Mouse (Mus musculus) hindbrain, embryonic 10.5 days (tissue): ENCODE measurements around the gene Tns3. TPM values are rescaled to one million over a fixed set of nuclear protein-coding genes. Genes with fewer than 3 reads are reported as not detected.

Source experiments
- DNase-seq: peaks from one replicate; pipeline ENCODE4 v3.0.0-alpha.2; 2017; ENCODE audit warnings: low spot score
- H3K27ac ChIP-seq: fragments of 300-500 bp; sonication (generic); 2 replicates; pipeline ENCODE4 v1.5.1; 2016; ENCODE audit warnings: mild to moderate bottlenecking, moderate library complexity
- H3K27me3 ChIP-seq: fragments of 300-500 bp; sonication (generic); 2 replicates; pipeline ENCODE4 v1.6.1; 2016; ENCODE audit warnings: mild to moderate bottlenecking; ENCODE audit not compliant: poor library complexity, insufficient read depth, severe bottlenecking
- H3K36me3 ChIP-seq: fragments of 300-500 bp; sonication (generic); 2 replicates; pipeline ENCODE4 v1.6.1; 2016; ENCODE audit warnings: mild to moderate bottlenecking, moderate library complexity
- H3K4me1 ChIP-seq: fragments of 300-500 bp; sonication (generic); replicated peaks from 2 replicates; pipeline ENCODE4 v1.6.1; 2016; ENCODE audit warnings: mild to moderate bottlenecking
- H3K4me3 ChIP-seq: fragments of 300-500 bp; sonication (generic); 2 replicates; pipeline ENCODE4 v1.5.1; 2016; ENCODE audit warnings: mild to moderate bottlenecking, moderate library complexity
- H3K9me3 ChIP-seq: fragments of 300-500 bp; sonication (generic); 2 replicates; pipeline ENCODE4 v1.6.1; 2016; ENCODE audit warnings: mild to moderate bottlenecking, moderate library complexity
- WGBS: fragments of 180-500 bp; shearing (Covaris S2); methylation state at CpG from one replicate; pipeline ENCODE4 v1.1.7; 2016; 5-methylcytosine and 5-hydroxymethylcytosine counted together
- polyA plus RNA-seq: library from polyadenylated mRNA; unstranded; fragments of >200 nt; fragmentation: Nextera tagmentation; extraction: Ambion mirVana; gene quantifications from 2 replicates; pipeline ENCODE4 v1.2.1, GENCODE M21; 2016

The Tns3 gene
- polyA plus RNA-seq, 1 experiment from 2014 or later = 9.7 TPM

DNA sequence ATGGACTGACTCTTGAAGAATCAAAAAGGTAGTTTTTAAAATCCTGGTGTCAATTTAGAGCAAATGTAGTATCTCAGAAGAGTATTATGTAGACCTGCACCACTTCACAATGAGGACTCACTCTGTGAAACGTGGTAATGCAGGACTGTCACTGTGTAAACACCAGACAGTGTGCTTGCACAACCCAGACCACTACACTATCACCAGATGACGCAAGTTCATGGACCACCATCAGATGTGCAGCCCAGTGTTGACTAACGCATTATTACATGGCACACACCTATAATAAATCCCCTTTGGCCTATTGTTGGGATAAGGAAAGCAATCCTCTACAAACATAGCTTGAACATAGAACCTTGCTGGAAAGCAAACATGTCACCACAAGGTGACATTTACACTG, 71.2 kb downstream of the Tns3 start:
- no peak for DNase-seq
- no peak overlapping the region for H3K27ac ChIP-seq
- H3K27me3 ChIP-seq = no peaks in the 10 kb centered on the region
- WGBS = 91% methylated on average over 3 of the region's 3 CpGs
- no peak overlapping the region for H3K4me3 ChIP-seq
- peaks cover 13% of the 10 kb centered on the region; the same call in 1 of the 2 replicates for H3K36me3 ChIP-seq
- 0 out of 2 replicates have a peak, but pooled peaks cover 11% of the 10 kb centered on the region for H3K4me1 ChIP-seq
- H3K9me3 ChIP-seq = no peaks in the 10 kb centered on the region

DNA sequence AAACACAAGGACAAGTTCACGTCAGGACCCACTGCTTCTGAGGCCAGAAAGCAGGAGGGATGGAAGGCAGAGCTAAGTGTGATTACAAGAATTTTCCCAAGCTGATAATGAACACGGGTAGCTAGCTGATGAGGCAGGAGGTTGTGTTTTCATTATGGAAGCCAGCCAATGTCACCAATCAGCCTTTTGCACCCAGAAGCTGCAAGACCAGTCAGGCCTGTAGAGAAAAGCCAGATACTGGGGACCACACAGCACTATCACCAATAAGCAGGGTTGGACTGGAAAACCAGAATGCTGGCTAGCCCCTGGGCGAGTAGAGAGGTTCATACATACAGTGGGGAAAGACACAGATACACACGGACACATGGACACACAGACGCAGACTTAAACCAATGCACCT, 73.1 kb downstream of the Tns3 start:
- Histone ChIP-seq H3K4me3 (no peak overlapping the region), H3K4me1 (peaks cover 20% of the 10 kb centered on the region), H3K36me3 (0 out of 2 replicates have a peak, but pooled peaks cover 2% of the 10 kb centered on the region), H3K9me3 (no peaks in the 10 kb centered on the region), H3K27me3 (no peaks in the 10 kb centered on the region), H3K27ac (no peak overlapping the region)
- 90% methylated on average over 5 of the region's 5 CpGs for WGBS
- DNase-seq = no peak

DNA sequence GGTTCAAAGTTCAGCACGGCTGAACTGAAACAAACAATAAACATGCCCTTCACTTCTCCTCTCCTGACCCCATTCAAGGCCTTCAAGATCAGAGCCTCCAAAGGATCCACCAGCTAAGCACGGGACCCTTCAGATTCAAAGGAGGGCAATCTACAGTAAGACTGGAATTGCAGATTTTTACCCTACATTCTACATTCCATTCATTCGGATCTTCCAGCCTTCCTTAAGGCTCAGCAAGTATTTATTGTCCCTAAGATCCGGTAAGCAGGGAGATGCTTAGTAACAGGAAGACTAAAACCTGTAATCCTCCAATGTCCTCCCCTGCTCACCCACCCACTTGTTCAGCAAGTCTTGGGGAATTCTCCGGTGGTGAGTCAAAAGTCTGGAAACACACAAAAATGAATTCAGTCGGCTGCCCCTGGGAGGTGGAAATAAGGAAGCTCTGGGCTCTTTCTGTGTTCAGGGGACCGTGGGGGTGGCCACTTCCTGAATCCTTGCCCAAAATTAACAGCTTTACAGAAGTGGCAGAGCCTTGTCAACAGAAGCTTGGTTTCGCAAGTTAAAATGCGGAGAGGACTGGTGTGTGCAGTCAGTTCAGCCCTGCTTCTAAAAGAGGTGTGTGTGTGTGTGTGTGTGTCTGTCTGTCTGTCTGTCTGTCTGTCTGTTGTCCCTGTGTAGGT, 75.0 kb downstream of the Tns3 start:
- H3K4me1 ChIP-seq = peaks cover 29% of the 10 kb centered on the region
- H3K27me3 ChIP-seq = no peaks in the 10 kb centered on the region
- WGBS = 75% methylated on average over 9 of the region's 9 CpGs
- H3K9me3 ChIP-seq = no peaks in the 10 kb centered on the region
- H3K27ac ChIP-seq = no peak overlapping the region
- H3K36me3 ChIP-seq = no peaks in the 10 kb centered on the region
- H3K4me3 ChIP-seq = no peak overlapping the region
- DNase-seq = no peak

DNA sequence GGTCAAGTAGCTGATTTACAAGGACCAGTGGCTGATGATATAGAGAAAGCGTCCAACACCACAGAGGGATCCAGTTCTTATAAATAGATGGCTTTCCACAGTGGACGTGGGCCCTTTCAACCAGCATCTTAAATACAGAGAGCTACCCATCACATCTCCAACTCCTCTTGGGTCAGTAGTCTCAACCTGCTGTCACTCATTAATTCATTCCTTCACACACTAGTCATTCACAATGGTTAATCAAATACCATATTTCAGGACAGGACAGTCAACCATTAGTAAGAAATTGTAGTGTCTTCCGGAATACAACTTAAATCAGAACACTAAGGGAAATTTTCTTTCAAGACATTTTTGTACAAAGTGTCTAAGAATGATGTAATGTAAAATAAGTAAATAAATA, 76.4 kb downstream of the Tns3 start:
- no peaks in the 10 kb centered on the region for H3K9me3 ChIP-seq
- H3K36me3 ChIP-seq = no peaks in the 10 kb centered on the region
- H3K27ac ChIP-seq = no peak overlapping the region
- no peaks in the 10 kb centered on the region for H3K27me3 ChIP-seq
- 89% methylated on average over 3 of the region's 3 CpGs for WGBS
- peaks cover 38% of the 10 kb centered on the region for H3K4me1 ChIP-seq
- DNase-seq = no peak
- H3K4me3 ChIP-seq = no peak overlapping the region

DNA sequence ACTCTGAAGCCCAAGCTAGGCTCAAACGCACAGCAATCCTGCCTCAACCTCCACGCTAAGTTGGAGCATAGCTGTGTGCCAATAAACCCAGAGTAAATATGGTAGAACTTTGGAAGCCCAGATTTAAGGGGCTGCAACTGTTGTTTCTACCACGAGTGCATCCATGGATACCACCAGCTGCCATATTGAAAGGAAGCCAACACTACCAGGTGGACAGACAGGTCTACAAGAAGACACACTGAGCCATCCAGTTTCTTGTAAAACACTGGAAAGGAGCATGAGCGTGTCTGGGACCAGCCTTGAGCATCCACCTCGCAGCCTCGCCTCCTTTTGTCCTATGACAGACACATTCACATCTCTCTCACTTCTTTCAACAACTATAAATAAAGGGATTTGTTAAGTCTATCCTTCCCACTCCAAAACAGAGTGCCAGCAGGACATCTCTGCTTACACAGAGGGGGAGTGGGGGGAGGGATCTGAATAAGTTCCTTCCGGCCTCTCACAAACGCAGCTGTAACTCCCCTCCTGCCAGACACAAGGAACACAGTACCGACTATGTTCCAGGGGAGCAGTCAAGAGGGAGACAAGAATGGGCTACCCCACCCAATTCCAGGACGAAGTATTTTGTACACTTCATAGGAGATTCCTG, 77.2 kb downstream of the Tns3 start:
- Histone ChIP-seq H3K4me1 (peaks cover 38% of the 10 kb centered on the region), H3K9me3 (no peaks in the 10 kb centered on the region), H3K36me3 (no peaks in the 10 kb centered on the region), H3K4me3 (no peak overlapping the region), H3K27ac (no peak overlapping the region), H3K27me3 (no peaks in the 10 kb centered on the region)
- no peak for DNase-seq
- WGBS = 44% methylated on average over 10 of the region's 10 CpGs

DNA sequence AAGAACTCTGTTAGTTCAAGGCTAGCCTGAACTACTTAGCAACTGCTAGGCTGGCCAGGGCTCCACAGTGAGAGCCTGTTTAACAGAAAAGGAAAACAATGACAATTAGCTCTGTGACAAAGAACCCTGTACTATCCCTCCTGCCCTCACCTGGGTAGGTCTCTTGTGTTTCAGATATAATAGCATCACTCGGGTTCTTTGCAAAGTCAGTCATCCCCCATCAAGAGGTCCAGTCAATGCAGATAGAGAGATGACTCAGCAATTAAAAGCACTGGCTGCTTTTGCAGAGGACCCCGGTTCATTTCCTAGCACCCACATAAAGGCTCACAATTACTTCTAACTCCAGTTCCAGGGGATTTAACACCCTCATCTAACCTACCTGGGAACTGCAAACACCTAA, 78.0 kb downstream of the Tns3 start:
- no peak for DNase-seq
- WGBS = 79% methylated on average over 2 of the region's 2 CpGs
- H3K36me3 ChIP-seq = no peaks in the 10 kb centered on the region
- peaks cover 38% of the 10 kb centered on the region for H3K4me1 ChIP-seq
- H3K4me3 ChIP-seq = no peak overlapping the region
- H3K9me3 ChIP-seq = no peaks in the 10 kb centered on the region
- no peaks in the 10 kb centered on the region for H3K27me3 ChIP-seq
- H3K27ac ChIP-seq = no peak overlapping the region

DNA sequence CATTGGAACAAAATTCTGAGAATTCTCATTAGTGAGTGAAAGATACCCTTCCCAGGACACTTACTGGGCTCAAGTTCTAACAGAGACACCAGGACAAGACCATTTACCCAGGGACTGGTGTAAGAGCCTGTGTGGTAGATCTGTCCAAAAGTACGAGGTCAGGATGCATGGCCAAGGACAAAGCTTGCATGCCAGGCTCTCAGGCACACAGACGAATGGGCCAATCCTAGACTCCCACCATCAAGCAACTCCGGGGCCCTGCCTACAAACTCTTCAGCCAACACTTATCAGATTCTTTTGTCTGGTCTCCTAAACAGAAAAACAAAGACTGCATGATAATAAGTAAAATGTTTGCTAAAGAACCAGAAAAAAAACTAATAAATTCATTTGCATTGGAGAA, 78.6 kb downstream of the Tns3 start:
- no peaks in the 10 kb centered on the region for H3K36me3 ChIP-seq
- no peak overlapping the region for H3K27ac ChIP-seq
- no peak for DNase-seq
- H3K4me3 ChIP-seq = no peak overlapping the region
- H3K27me3 ChIP-seq = no peaks in the 10 kb centered on the region
- peaks cover 38% of the 10 kb centered on the region for H3K4me1 ChIP-seq
- 81% methylated on average over 3 of the region's 3 CpGs for WGBS
- H3K9me3 ChIP-seq = no peaks in the 10 kb centered on the region

DNA sequence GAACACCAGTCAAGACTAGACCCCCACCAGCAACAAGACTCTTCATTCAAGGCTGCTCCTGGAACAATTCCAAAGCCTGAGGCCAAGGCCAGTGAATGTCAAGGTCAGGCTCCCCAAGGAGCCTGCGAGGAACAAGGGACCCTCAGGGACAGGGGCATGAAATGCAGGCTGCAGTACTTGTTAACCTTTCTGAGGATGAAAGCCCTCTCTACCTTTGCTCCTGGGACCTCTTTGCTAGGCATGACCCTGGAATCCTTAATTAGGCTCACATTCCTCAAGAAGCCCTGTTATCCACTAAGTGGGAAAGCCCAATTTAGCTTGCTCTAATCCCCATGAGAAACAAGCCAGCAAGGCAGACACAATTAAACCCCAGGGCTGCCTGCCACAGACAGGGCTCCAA, 79.4 kb downstream of the Tns3 start:
- Histone ChIP-seq H3K9me3 (no peaks in the 10 kb centered on the region), H3K27me3 (no peaks in the 10 kb centered on the region), H3K4me1 (peaks cover 37% of the 10 kb centered on the region), H3K27ac (no peak overlapping the region), H3K36me3 (no peaks in the 10 kb centered on the region), H3K4me3 (no peak overlapping the region)
- DNase-seq = no peak
- WGBS = 36% methylated on average over 1 of the region's 1 CpGs

DNA sequence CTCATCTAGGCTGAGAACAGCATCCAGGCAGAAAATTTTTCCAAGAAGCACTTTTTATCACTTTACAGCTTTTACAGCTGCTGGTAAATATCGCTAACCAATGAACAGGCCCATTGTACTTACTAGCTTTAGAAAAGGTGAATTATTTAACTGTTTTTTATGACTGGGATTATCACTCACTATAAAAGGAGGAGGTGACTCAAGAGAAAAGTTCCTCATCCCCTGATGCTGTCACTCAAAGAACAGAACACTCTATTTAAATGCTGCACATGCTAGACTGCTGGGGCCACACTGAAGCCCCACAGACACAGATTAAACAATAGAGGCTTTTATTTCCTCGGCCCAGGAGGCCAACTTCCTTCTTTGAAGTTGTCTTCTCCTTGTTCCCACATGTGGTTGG, 80.0 kb downstream of the Tns3 start:
- Histone ChIP-seq H3K4me1 (peaks cover 31% of the 10 kb centered on the region), H3K4me3 (no peak overlapping the region), H3K27me3 (no peaks in the 10 kb centered on the region), H3K27ac (no peak overlapping the region), H3K36me3 (no peaks in the 10 kb centered on the region), H3K9me3 (no peaks in the 10 kb centered on the region)
- DNase-seq = no peak
- WGBS = 71% methylated on average over 2 of the region's 2 CpGs

DNA sequence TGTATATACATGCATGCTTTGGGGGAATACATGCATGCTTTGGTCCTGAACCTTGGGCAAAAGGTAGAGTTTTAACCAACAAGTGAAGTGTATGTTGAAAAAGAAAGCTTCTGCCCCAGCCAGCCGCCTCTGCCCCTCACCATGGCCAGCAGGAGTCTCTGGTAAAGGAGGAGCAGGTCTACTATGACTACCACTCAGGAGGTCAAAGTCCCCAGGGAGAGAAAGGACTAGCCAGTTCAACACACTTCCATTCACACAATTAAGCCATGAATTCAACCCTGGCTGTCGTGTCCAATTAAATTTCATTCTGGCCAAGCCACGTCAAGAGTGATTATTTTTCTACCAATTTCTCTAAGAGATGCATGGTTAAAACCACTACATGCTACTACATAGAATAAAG, 81.2 kb downstream of the Tns3 start:
- WGBS = 83% methylated on average over 3 of the region's 3 CpGs

DNA sequence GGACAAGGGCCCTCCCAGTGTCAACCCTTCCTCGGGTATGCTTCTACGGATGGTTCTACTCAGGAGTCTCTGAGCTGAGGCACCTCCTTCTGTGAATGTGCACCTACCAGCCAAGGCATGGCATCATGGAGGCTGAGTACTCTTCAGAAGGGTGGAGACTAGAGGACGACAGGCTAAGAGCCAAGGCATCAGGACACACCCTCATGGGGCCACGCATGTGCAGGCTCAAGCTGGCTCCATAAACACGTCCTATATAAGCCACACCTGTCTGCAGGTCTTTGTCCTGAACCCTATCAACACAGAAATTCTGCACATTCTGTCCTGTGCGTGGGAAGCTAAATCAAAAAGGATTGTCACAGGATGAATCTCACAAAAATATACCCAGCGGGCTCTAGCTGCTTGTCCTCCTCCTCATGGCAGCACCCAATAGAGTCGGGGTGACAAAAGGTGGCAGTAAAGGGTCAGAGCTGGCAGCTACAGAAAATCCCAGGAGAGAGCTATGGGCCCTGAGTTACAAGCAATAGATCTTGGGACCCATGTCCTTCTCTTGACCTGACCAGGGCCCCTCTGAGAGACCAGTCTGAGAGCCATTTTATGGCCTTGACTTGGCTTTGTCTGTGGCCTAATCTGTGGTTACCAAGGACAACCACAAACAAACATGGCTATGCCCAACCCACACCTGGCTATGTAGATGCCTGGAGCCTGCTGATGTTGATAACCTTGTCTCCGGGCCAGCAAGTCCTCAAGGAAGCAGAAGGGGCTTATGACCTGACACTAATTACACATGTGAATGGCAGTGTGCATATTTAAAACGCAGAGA, 82.0 kb downstream of the Tns3 start:
- Histone ChIP-seq H3K4me1 (peaks cover 23% of the 10 kb centered on the region), H3K36me3 (no peaks in the 10 kb centered on the region), H3K27me3 (no peaks in the 10 kb centered on the region), H3K27ac (0 out of 2 replicates have a peak overlapping the region, but pooled peaks have one; percentile 3), H3K4me3 (no peak overlapping the region), H3K9me3 (no peaks in the 10 kb centered on the region)
- WGBS = 89% methylated on average over 10 of the region's 10 CpGs
- DNase-seq = no peak

More for the DNA sequence above, 81.2 kb downstream of the Tns3 start:
- Histone ChIP-seq H3K9me3 (no peaks in the 10 kb centered on the region), H3K27me3 (no peaks in the 10 kb centered on the region), H3K27ac (no peak overlapping the region), H3K36me3 (no peaks in the 10 kb centered on the region), H3K4me1 (peaks cover 27% of the 10 kb centered on the region), H3K4me3 (no peak overlapping the region)
- DNase-seq = no peak

DNA sequence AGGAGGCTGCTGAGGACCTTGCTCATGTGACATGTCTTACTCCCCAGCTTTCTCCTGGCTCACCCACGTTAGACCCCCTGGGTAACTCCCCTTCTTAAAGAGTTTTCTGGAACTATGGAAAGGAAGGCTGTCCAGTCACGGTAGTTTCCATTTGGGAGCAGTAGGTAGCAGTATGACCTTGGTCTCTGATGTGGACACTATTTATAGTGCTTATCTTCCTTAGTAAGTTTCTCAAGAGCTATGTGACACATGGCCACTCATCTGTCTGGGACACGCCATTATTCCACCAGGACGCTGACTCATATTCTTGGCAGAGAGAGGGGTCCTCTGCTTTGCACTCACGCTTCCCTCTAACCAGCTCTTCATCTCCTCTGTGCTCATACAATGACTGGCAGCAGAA, 84.5 kb downstream of the Tns3 start:
- Histone ChIP-seq H3K4me3 (no peak overlapping the region), H3K27ac (no peak overlapping the region), H3K36me3 (peaks cover 9% of the 10 kb centered on the region), H3K9me3 (no peaks in the 10 kb centered on the region), H3K4me1 (peaks cover 28% of the 10 kb centered on the region), H3K27me3 (no peaks in the 10 kb centered on the region)
- WGBS = 85% methylated on average over 5 of the region's 5 CpGs
- DNase-seq = no peak
